Mouse (Mus musculus) heart, postnatal 0 days (tissue): ENCODE measurements at regions not wholly inside any gene's neighbourhood (a gene's known extent, or its start where the extent isn't known, plus 50 kb on each side); places are given as distances from the start of the nearest gene placed in this dataset.
"Not testable (repeated sequence)": the region's sequence is repeated elsewhere in the genome, so short reads cannot be mapped to it uniquely, and the experiment has no call there.

ENCODE experiments used
- ATAC-seq: fragments of 200-750 bp; cut with Nextera tagmentation; 2 replicates; pipeline ENCODE4 v1.8.0; 2017; ENCODE audit warnings: low read depth, moderate number of reproducible peaks, moderate library complexity; ENCODE audit not compliant: insufficient read depth
- DNase-seq: peaks from one replicate; pipeline ENCODE4 v3.0.0-alpha.2; 2016; ENCODE audit warnings: low spot score
- H3K27ac ChIP-seq: fragments of 300-500 bp; sonication (generic); 2 replicates; pipeline ENCODE4 v1.5.1; 2014; ENCODE audit warnings: low read depth, mild to moderate bottlenecking
- H3K27me3 ChIP-seq: fragments of 300-500 bp; sonication (generic); 2 replicates; pipeline ENCODE4 v1.6.1; 2014; ENCODE audit warnings: low read length, mixed read lengths; ENCODE audit not compliant: control insufficient read depth, insufficient read depth
- H3K36me3 ChIP-seq: fragments of 300-500 bp; sonication (generic); replicated peaks from 2 replicates; pipeline ENCODE4 v1.6.1; 2014; ENCODE audit warnings: low read length, mixed read lengths; ENCODE audit not compliant: control insufficient read depth, insufficient read depth
- H3K4me1 ChIP-seq: fragments of 300-500 bp; sonication (generic); 2 replicates; pipeline ENCODE4 v1.6.1; 2014; ENCODE audit warnings: antibody characterized with exemption; ENCODE audit not compliant: control insufficient read depth, insufficient read depth
- H3K4me2 ChIP-seq: fragments of 300-500 bp; sonication (generic); 2 replicates; pipeline ENCODE4 v1.6.1; 2014; ENCODE audit warnings: low read depth, mild to moderate bottlenecking, low read length, moderate library complexity
- H3K4me3 ChIP-seq: fragments of 300-500 bp; sonication (generic); 2 replicates; pipeline ENCODE4 v1.5.1; 2014; ENCODE audit warnings: low read depth, low read length
- H3K9ac ChIP-seq: fragments of 300-500 bp; sonication (generic); replicated peaks from 2 replicates; pipeline ENCODE4 v1.6.1; 2014; ENCODE audit warnings: low read depth, low read length, mixed read lengths
- H3K9me3 ChIP-seq: fragments of 300-500 bp; sonication (generic); replicated peaks from 2 replicates; pipeline ENCODE4 v1.6.1; 2016; ENCODE audit warnings: low read length; ENCODE audit not compliant: control insufficient read depth
- CTCF ChIP-seq: IDR thresholded peaks from 2 replicates; pipeline ENCODE4 v1.5.1; 2016; ENCODE audit warnings: antibody characterized with exemption, control low read depth, low read depth
- EP300 ChIP-seq: IDR thresholded peaks from 2 replicates; pipeline ENCODE4 v1.6.1; 2016; ENCODE audit warnings: antibody characterized with exemption, low read depth
- WGBS: fragments of 180-500 bp; shearing (Covaris S2); extraction: QIAGEN DNeasy Blood & Tissue Kit; methylation state at CpG from one replicate; pipeline ENCODE4 v1.1.7; 2014; 5-methylcytosine and 5-hydroxymethylcytosine counted together

GRCm38 (mm10) chr14:68735756-68736155, 558.3 kb downstream of the Synb start:
- H3K9ac ChIP-seq, H3K27me3 ChIP-seq, H3K4me1 ChIP-seq, H3K9me3 ChIP-seq, ATAC-seq, H3K36me3 ChIP-seq, H3K4me3 ChIP-seq, H3K27ac ChIP-seq, H3K4me2 ChIP-seq: not testable (repeated sequence)
- peak; percentile 78 for TF ChIP-seq CTCF
- WGBS = 37% methylated on average over 2 of the region's 2 CpGs
- peak; percentile 77 for DNase-seq

- no peak for ATAC-seq
- TF ChIP-seq EP300 = no peak
- no peak for TF ChIP-seq CTCF
- WGBS = 48% methylated on average over 6 of the region's 6 CpGs
These were observed 572.9 kb downstream of the Synb start for GRCm38 (mm10) chr14:68721156-68721555.

GRCm38 (mm10) chr14:68719429-68720160, 574.5 kb downstream of the Synb start:
- WGBS = 55% methylated on average over 9 of the region's 9 CpGs
- H3K27me3 ChIP-seq = no peaks in the 10 kb centered on the region
- H3K27ac ChIP-seq = no peak overlapping the region
- H3K4me3 ChIP-seq = no peak overlapping the region
- H3K4me2 ChIP-seq = no peak overlapping the region
- H3K9me3 ChIP-seq = no peaks in the 10 kb centered on the region
- ATAC-seq (no peak), DNase-seq (no peak)
- no peaks in the 10 kb centered on the region for H3K4me1 ChIP-seq
- H3K9ac ChIP-seq = no peak overlapping the region
- H3K36me3 ChIP-seq = no peaks in the 10 kb centered on the region
- TF ChIP-seq EP300 = no peak
- TF ChIP-seq CTCF = no peak

More at GRCm38 (mm10) chr14:68721156-68721555, 572.9 kb downstream of the Synb start:
- no peak for DNase-seq
- no peaks in the 10 kb centered on the region for H3K27me3 ChIP-seq
- H3K9me3 ChIP-seq = no peaks in the 10 kb centered on the region
- no peaks in the 10 kb centered on the region for H3K4me1 ChIP-seq
- H3K4me2 ChIP-seq = no peak overlapping the region
- H3K9ac ChIP-seq = no peak overlapping the region
- no peak overlapping the region for H3K4me3 ChIP-seq
- H3K36me3 ChIP-seq = no peaks in the 10 kb centered on the region
- H3K27ac ChIP-seq = no peak overlapping the region

- Histone ChIP-seq H3K36me3 (no peaks in the 10 kb centered on the region), H3K9me3 (no peaks in the 10 kb centered on the region), H3K9ac (no peak overlapping the region), H3K27ac (no peak overlapping the region), H3K4me3 (no peak overlapping the region), H3K4me1 (no peaks in the 10 kb centered on the region), H3K27me3 (no peaks in the 10 kb centered on the region), H3K4me2 (no peak overlapping the region)
- ATAC-seq (no peak), DNase-seq (no peak)
- no peak for TF ChIP-seq CTCF
- TF ChIP-seq EP300 = no peak
- 72% methylated on average over 6 of the region's 6 CpGs for WGBS
These were observed 575.3 kb downstream of the Synb start for GRCm38 (mm10) chr14:68718846-68719245.
